Mouse (Mus musculus): Measurements from ENCODE around the gene Pip4p1. TPM values are rescaled to one million over a fixed set of nuclear protein-coding genes. Genes with fewer than 3 reads are reported as not detected.
"Not testable (repeated sequence)": the region's sequence is repeated elsewhere in the genome, so short reads cannot be mapped to it uniquely, and the experiment has no call there.

Pip4p1 gene
- polyA plus RNA-seq, 1 experiment from 2014 or later: 38.3 TPM

DNA sequence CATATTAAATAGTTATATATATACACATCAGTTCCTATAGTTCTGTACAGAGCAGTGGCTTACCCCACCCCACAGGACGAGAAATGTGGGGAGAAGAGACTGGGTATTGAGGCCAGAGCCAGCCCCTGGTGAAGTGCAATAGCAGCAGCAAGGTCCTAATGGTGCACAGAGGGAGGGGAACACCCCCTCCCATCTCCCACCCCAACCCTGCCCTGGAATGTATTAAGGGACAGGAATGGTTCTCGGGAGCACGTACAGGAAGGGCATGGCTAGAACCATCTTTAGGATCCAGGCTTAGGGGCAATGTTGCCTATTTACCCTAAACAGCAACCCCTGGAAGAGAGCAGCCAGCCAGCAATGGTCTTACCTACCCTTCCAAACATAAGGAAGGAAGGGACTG is 3.3 kb downstream of the Pip4p1 start:
- Histone ChIP-seq H3K4me2 (replicated peaks; ENCODE audit: low read depth) (no peak overlapping the region), H3K9ac (ENCODE audit: low read length) (no peak overlapping the region), H3K4me3 (ENCODE audit: low read depth, low read length) (no peak overlapping the region), H3K27me3 (ENCODE audit: control insufficient read depth, insufficient read depth, low read length) (no peaks in the 10 kb centered on the region), H3K4me1 (replicated peaks; ENCODE audit: control insufficient read depth, insufficient read depth) (peaks cover 2% of the 10 kb centered on the region; the same call in 1 of the 2 replicates), H3K36me3 (ENCODE audit: control insufficient read depth, insufficient read depth, low read length) (peaks cover 14% of the 10 kb centered on the region), H3K27ac (replicated peaks) (no peak overlapping the region), H3K9me3 (ENCODE audit: control insufficient read depth, low read length) (no peaks in the 10 kb centered on the region)
- DNase-seq (ENCODE audit: low spot score): no peak
- ATAC-seq (ENCODE audit: low FRiP score, low TSS enrichment): no peak
- WGBS: 67% methylated on average over 3 of the region's 3 CpGs
- TF ChIP-seq EP300 (optimal IDR thresholded peaks at IDR 0.05) (no peak), CTCF (IDR thresholded peaks at IDR 0.05; ENCODE audit: low read depth) (no peak)

DNA sequence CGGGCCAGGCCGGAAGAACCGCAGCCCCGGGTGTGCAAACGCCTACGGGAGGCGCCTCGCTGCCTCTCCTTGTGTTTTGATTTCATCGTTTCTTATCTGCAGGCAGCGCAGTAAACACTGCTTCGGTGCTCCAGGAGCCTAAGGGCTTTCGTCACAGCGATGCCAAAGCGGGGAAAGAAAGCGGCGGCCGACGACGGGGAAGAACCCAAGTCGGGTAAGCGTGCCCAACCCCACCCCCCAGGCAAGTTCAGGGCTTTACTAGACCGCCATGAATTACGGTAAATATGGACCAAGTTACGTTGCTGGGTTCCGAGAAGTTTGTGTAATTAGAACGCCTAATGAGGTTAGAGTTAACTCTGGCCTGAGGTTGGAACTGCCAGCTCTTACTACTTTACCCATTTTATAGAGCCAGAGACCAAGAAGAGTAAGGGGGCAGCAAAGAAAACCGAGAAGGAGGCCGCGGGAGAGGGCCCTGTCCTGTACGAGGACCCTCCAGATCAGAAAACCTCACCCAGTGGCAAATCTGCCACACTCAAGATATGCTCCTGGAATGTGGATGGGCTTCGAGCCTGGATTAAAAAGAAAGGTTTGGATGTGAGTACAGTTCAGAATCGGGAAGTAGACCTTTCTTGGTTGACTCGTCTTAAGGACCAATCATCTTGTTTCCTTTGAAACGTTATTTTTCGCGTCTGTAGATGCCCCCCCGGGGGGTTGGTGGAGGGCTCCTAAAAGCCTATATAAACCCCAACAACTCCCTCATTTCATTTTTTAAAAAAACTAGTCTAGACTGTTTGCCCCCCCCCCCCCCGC is 5.3 kb downstream of the Pip4p1 start:
- peak; percentile 63 for ATAC-seq (ENCODE audit: low FRiP score, low TSS enrichment)
- peaks cover 2% of the 10 kb centered on the region; the same call in 1 of the 2 replicates for H3K4me1 ChIP-seq (replicated peaks; ENCODE audit: control insufficient read depth, insufficient read depth)
- peaks cover 17% of the 10 kb centered on the region for H3K36me3 ChIP-seq (ENCODE audit: control insufficient read depth, insufficient read depth, low read length)
- WGBS: 1% methylated on average over 38 of the region's 38 CpGs
- DNase-seq (ENCODE audit: low spot score): no peak
- peak overlapping the region; percentile 73 for H3K4me3 ChIP-seq (ENCODE audit: low read depth, low read length)
- TF ChIP-seq EP300 (optimal IDR thresholded peaks at IDR 0.05): no peak
- no peak for TF ChIP-seq CTCF (IDR thresholded peaks at IDR 0.05; ENCODE audit: low read depth)
- no peaks in the 10 kb centered on the region for H3K9me3 ChIP-seq (ENCODE audit: control insufficient read depth, low read length)
- H3K27me3 ChIP-seq (ENCODE audit: control insufficient read depth, insufficient read depth, low read length): no peaks in the 10 kb centered on the region
- H3K9ac ChIP-seq (ENCODE audit: low read length): peak overlapping the region; percentile 78
- peak overlapping the region; percentile 95 for H3K27ac ChIP-seq (replicated peaks)
- H3K4me2 ChIP-seq (replicated peaks; ENCODE audit: low read depth): peak overlapping the region; percentile 89

DNA sequence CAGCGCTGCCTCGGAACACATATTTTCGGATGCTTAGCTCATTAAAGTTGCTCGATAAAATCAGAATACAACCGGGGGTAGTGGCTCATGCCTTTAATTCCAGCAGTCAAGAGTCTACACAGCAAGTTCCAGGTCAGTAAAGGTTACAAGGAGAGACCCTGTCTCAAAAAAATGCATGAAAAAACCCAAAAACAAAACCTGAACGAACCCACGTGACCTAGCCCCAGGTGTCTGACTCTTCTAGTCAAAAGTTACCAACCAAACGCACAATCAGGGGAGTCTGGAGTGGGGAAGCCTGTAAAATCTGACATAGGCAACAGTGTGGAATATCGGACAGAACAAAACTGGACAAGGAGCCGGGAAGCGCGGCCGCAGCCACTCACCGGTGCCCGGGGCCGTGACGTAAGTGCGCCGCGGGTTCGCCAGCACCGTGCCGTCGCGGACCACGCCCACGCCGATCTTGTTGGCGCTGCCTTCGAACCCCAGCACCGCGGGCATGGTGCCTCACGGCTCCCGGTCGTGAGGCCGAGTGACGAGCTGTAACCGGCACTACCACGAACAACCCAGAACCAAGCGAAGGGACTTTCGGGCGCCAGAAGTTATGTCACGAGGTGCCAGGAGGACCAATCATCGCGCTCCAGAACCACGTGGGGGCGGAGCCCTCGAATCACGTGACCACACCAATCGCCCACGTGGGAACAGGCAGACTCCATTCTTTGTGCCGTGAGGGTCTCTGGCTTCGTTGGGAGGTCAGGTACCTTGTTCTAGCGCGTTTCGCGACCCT is 6.2 kb downstream of the Pip4p1 start, which contains the start of the genes Osgep and Apex1:
TSS of gene Osgep (minus strand) at position 613 of the 784 bp plus-strand sequence.
TSS of gene Apex1 (plus strand) at position 688 of the 784 bp plus-strand sequence.
- no peak for TF ChIP-seq EP300 (optimal IDR thresholded peaks at IDR 0.05)
- TF ChIP-seq CTCF (IDR thresholded peaks at IDR 0.05; ENCODE audit: low read depth): no peak

DNA sequence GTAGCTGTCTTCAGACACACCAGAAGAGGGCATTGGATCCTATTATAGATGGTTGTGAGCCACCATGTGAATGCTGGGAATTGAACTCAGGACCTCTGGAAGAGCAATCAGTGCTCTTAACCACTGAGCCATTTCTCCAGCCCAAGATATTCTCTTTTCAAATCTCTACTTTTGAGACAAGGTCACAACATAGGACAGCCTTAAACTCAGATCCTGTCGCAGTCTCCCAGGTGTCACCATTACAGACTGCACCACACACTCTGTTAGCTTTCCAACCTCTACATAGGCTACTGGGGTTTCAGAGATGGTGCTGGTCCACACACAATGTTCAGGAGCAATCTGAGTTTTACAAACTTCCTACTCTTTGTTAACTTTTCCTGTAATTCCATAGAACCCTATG is 7.2 kb downstream of the Pip4p1 start:
- H3K27me3 ChIP-seq (ENCODE audit: control insufficient read depth, insufficient read depth, low read length); H3K27ac ChIP-seq (replicated peaks); DNase-seq (ENCODE audit: low spot score); ATAC-seq (ENCODE audit: low FRiP score, low TSS enrichment); H3K4me1 ChIP-seq (replicated peaks; ENCODE audit: control insufficient read depth, insufficient read depth); H3K9me3 ChIP-seq (ENCODE audit: control insufficient read depth, low read length): not testable (repeated sequence)
- Histone ChIP-seq H3K4me3 (ENCODE audit: low read depth, low read length) (peak overlapping the region; percentile 73), H3K36me3 (ENCODE audit: control insufficient read depth, insufficient read depth, low read length) (peaks cover 12% of the 10 kb centered on the region), H3K9ac (ENCODE audit: low read length) (peak overlapping the region; percentile 78; the same call in 1 of the 2 replicates), H3K4me2 (replicated peaks; ENCODE audit: low read depth) (peak overlapping the region; percentile 89)
- WGBS: 58% methylated on average over 1 of the region's 1 CpGs

More for the DNA sequence above, 6.2 kb downstream of the Pip4p1 start, which contains the start of the genes Osgep and Apex1:
- DNase-seq (ENCODE audit: low spot score) (peak; percentile 98), ATAC-seq (ENCODE audit: low FRiP score, low TSS enrichment) (peak; percentile 95)
- peaks cover 17% of the 10 kb centered on the region for H3K36me3 ChIP-seq (ENCODE audit: control insufficient read depth, insufficient read depth, low read length)
- peak within 1 kb of the TSS; percentile 73 for H3K4me3 ChIP-seq (ENCODE audit: low read depth, low read length)
- H3K4me2 ChIP-seq (replicated peaks; ENCODE audit: low read depth): peak within 1 kb of the TSS; percentile 89
- peaks cover 2% of the 10 kb centered on the region; the same call in 1 of the 2 replicates for H3K4me1 ChIP-seq (replicated peaks; ENCODE audit: control insufficient read depth, insufficient read depth)
- H3K9me3 ChIP-seq (ENCODE audit: control insufficient read depth, low read length): no peaks in the 10 kb centered on the region
- WGBS: under 1% methylated on average over 57 of the region's 57 CpGs
- peak within 1 kb of the TSS; percentile 95 for H3K27ac ChIP-seq (replicated peaks)
- H3K9ac ChIP-seq (ENCODE audit: low read length): peak within 1 kb of the TSS; percentile 78
- H3K27me3 ChIP-seq (ENCODE audit: control insufficient read depth, insufficient read depth, low read length): no peaks in the 10 kb centered on the region

DNA sequence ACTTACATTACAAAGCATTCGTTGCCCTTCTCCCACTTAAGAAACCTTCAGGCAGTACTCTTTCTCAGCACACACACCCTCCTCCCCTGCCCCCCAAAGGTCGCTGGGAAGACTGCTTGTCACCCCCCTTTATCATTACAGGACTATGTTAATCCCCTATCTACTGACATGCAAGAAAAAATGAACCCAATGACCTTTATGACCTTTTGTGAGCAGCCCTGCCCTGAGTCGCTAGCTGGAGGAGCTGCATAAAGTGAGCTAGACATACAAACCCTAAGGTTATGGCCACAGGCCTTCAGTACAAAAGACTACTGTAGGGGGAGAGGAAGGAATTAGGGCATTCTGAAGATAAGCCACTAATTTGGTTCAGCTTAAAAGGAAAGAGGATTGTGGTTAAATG is 19.3 kb downstream of the Pip4p1 start:
- Histone ChIP-seq H3K9me3 (ENCODE audit: control insufficient read depth, low read length) (no peaks in the 10 kb centered on the region), H3K4me3 (ENCODE audit: low read depth, low read length) (no peak overlapping the region), H3K4me2 (replicated peaks; ENCODE audit: low read depth) (no peak overlapping the region), H3K27ac (replicated peaks) (no peak overlapping the region), H3K27me3 (ENCODE audit: control insufficient read depth, insufficient read depth, low read length) (no peaks in the 10 kb centered on the region), H3K36me3 (ENCODE audit: control insufficient read depth, insufficient read depth, low read length) (peaks cover 12% of the 10 kb centered on the region; the same call in 1 of the 2 replicates), H3K9ac (ENCODE audit: low read length) (no peak overlapping the region), H3K4me1 (replicated peaks; ENCODE audit: control insufficient read depth, insufficient read depth) (no peaks in the 10 kb centered on the region)
- ATAC-seq (ENCODE audit: low FRiP score, low TSS enrichment) (no peak), DNase-seq (ENCODE audit: low spot score) (no peak)
- 43% methylated on average over 3 of the region's 3 CpGs for WGBS
- no peak for TF ChIP-seq CTCF (IDR thresholded peaks at IDR 0.05; ENCODE audit: low read depth)
- no peak for TF ChIP-seq EP300 (optimal IDR thresholded peaks at IDR 0.05)
